ENCODE assay signal across 17 mouse cellular contexts in genomic region chr6:33739304-33739703, GRCm38 (mm10).
DNase-seq lines count a peak whose midpoint lies in the region; ATAC-seq lines count a peak whose summit lies in the region.
"Had no signal": no experiment of that assay in that cellular context is flagged by ENCODE, and none has a peak within 500 bp of the region (broad histone marks: within the 10 kb centered on the region; RNA-seq: fewer than 3 reads in every experiment).

No protein-coding gene starts in this region.

- H3K9me3 ChIP-seq in neural tube, embryonic 12.5 days, result peaks cover 7% of the 10 kb centered on the region; the same call in 1 of the 2 replicates
- H3K9me3 ChIP-seq in hindbrain, embryonic 16.5 days (ENCODE audit: control insufficient read depth, low read length), result 0 out of 2 replicates have a peak, but pooled peaks cover 5% of the 10 kb centered on the region
- H3K9me3 ChIP-seq in midbrain, embryonic 15.5 days, result peaks cover 6% of the 10 kb centered on the region; the same call in 1 of the 2 replicates
- H3K9me3 ChIP-seq: lung, embryonic 15.5 days; stomach, embryonic 15.5 days had no signal

- H3K27ac ChIP-seq in neural tube, embryonic 12.5 days, result no peak overlapping the region
- peak overlapping the region; percentile 44 for H3K27ac ChIP-seq in hindbrain, embryonic 16.5 days (ENCODE audit: low read depth, low read length)
- peak overlapping the region; percentile 74 for H3K27ac ChIP-seq in midbrain, embryonic 15.5 days
- H3K27ac ChIP-seq: gastrocnemius, adult 2 months; kidney, postnatal 0 days; liver, embryonic 12.5 days; lung, embryonic 15.5 days; stomach, embryonic 15.5 days had no signal

- H3K36me3 ChIP-seq in neural tube, embryonic 12.5 days, result no peaks in the 10 kb centered on the region
- H3K36me3 ChIP-seq in hindbrain, embryonic 16.5 days (ENCODE audit: control insufficient read depth, insufficient read depth, low read length), result no peaks in the 10 kb centered on the region
- H3K36me3 ChIP-seq in midbrain, embryonic 15.5 days (replicated peaks), result no peaks in the 10 kb centered on the region
- H3K36me3 ChIP-seq: liver, embryonic 12.5 days; lung, embryonic 15.5 days; stomach, embryonic 15.5 days had no signal

- H3K9ac ChIP-seq in neural tube, embryonic 12.5 days, result no peak overlapping the region
- H3K9ac ChIP-seq in hindbrain, embryonic 16.5 days (ENCODE audit: low read depth, low read length), result no peak overlapping the region
- no peak overlapping the region for H3K9ac ChIP-seq in midbrain, embryonic 15.5 days
- H3K9ac ChIP-seq: liver, embryonic 12.5 days; lung, embryonic 15.5 days; stomach, embryonic 15.5 days had no signal

- peak; percentile 53 for ATAC-seq in neural tube, embryonic 12.5 days (ENCODE audit: low FRiP score, low read depth)
- peak; percentile 45 for ATAC-seq in hindbrain, embryonic 16.5 days
- peak; percentile 54 for ATAC-seq in midbrain, embryonic 15.5 days (replicated peaks)
- ATAC-seq: liver, embryonic 12.5 days; Patski had no signal

- 33% methylated on average over 4 of the region's 4 CpGs for WGBS in neural tube, embryonic 12.5 days
- 33% methylated on average over 4 of the region's 4 CpGs for WGBS in hindbrain, embryonic 16.5 days
- WGBS in midbrain, embryonic 15.5 days, result 14% methylated on average over 4 of the region's 4 CpGs

- H3K4me1 ChIP-seq in neural tube, embryonic 12.5 days, result peaks cover 15% of the 10 kb centered on the region
- peaks cover 4% of the 10 kb centered on the region for H3K4me1 ChIP-seq in hindbrain, embryonic 16.5 days (ENCODE audit: control insufficient read depth, insufficient read depth, low read depth, low read length)
- peaks cover 14% of the 10 kb centered on the region for H3K4me1 ChIP-seq in midbrain, embryonic 15.5 days
- H3K4me1 ChIP-seq: liver, embryonic 12.5 days; lung, embryonic 15.5 days; stomach, embryonic 15.5 days had no signal

- no peak overlapping the region for H3K4me3 ChIP-seq in neural tube, embryonic 12.5 days
- H3K4me3 ChIP-seq in hindbrain, embryonic 16.5 days (ENCODE audit: low read length), result no peak overlapping the region
- no peak overlapping the region for H3K4me3 ChIP-seq in midbrain, embryonic 15.5 days
- H3K4me3 ChIP-seq: gastrocnemius, adult 2 months; liver, embryonic 12.5 days; lung, embryonic 15.5 days; megakaryocyte, embryonic 14.5 days; stomach, embryonic 15.5 days had no signal

- H3K27me3 ChIP-seq in neural tube, embryonic 12.5 days (replicated peaks), result no peaks in the 10 kb centered on the region
- no peaks in the 10 kb centered on the region for H3K27me3 ChIP-seq in hindbrain, embryonic 16.5 days (replicated peaks; ENCODE audit: control insufficient read depth, insufficient read depth, low read length)
- no peaks in the 10 kb centered on the region for H3K27me3 ChIP-seq in midbrain, embryonic 15.5 days (replicated peaks)
- H3K27me3 ChIP-seq: liver, embryonic 12.5 days; lung, embryonic 15.5 days; megakaryocyte, embryonic 14.5 days; Patski; stomach, embryonic 15.5 days had no signal

- no peak overlapping the region for H3K4me2 ChIP-seq in neural tube, embryonic 12.5 days (replicated peaks)
- H3K4me2 ChIP-seq in hindbrain, embryonic 16.5 days (ENCODE audit: low read length), result no peak overlapping the region
- 0 out of 2 replicates have a peak overlapping the region, but pooled peaks have one; percentile 13 for H3K4me2 ChIP-seq in midbrain, embryonic 15.5 days
- H3K4me2 ChIP-seq: liver, embryonic 12.5 days; lung, embryonic 15.5 days; stomach, embryonic 15.5 days had no signal

- no peak for DNase-seq in neural tube, embryonic 10.5 days (ENCODE audit: extremely low spot score, low spot score)
- DNase-seq in MN1 (ENCODE audit: low spot score), result no peak
- DNase-seq in lung, postnatal 10 days, result no peak
- no peak for DNase-seq in embryo, embryonic 9.5 days (ENCODE audit: extremely low spot score)
- no peak for DNase-seq in gastrocnemius, adult 18-20 months (ENCODE audit: low spot score)
- DNase-seq: cerebellum, postnatal 36 days; gastrocnemius, adult 2 months; heart, postnatal 10 days had no signal
